Mouse (Mus musculus): ENCODE data around the gene Lrp8.

DNA sequence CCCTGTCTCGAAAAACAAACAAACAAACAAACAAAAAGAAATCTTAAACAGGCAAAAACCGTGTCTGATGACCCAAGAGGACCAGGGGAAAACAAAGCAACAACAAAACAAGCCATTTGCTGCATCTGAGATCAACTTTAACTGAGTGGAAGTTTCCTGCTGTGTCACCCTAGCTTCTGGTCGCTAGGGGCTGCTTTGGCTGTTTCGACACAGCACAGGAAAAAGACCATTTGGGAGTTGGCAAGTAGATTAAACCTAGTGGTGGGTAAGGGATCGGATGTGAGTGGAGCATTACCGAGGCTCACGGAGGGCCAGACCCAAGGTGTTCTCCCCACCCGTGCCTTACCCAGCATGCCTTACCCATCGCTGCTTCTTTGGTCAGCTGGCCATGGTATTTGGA lies 104.5 kb downstream of the Lrp8 start:
- no peak for TF ChIP-seq POLR2A (IDR thresholded peaks at IDR 0.05; ENCODE audit: low read depth, low read length)
- TF ChIP-seq CTCF (IDR thresholded peaks at IDR 0.05; ENCODE audit: extremely low read depth, insufficient read length, insufficient replicate concordance, low read depth, low read length): no peak
